Mouse (Mus musculus): ENCODE measurements around the gene Sh3pxd2a.

GRCm38 (mm10) chr19:47367271-47367879 lies 96.8 kb downstream of the Sh3pxd2a start:
- TF ChIP-seq CTCF (IDR thresholded peaks at IDR 0.05; ENCODE audit: extremely low read depth, insufficient read depth, insufficient read length, insufficient replicate concordance) (no peak), POLR2A (IDR thresholded peaks at IDR 0.05; ENCODE audit: low read depth, low read length) (no peak)
